Mouse (Mus musculus) heart, adult 2 months (tissue): ENCODE measurements around the gene Gm14597.

Experiments
- CTCF ChIP-seq: fragments of 200-600 bp; IDR thresholded peaks from 2 replicates; pipeline ENCODE4 v1.8.1; 2022; ENCODE audit warnings: antibody characterized with exemption, mild to moderate bottlenecking, moderate library complexity
- EP300 ChIP-seq: fragments of 200-500 bp; IDR thresholded peaks from 2 replicates; pipeline ENCODE4 v1.6.1; 2011; ENCODE audit warnings: low read depth, low read length, control low read depth; ENCODE audit not compliant: insufficient read depth
- POLR2A ChIP-seq: fragments of 200-500 bp; IDR thresholded peaks from 2 replicates; pipeline ENCODE4 v1.6.1; 2011; ENCODE audit warnings: mild to moderate bottlenecking, low read depth, low read length, control low read depth; ENCODE audit not compliant: insufficient read depth

- TF ChIP-seq POLR2A (no peak), CTCF (no peak), EP300 (no peak)
Measured at GRCm38 (mm10) chrX:53579311-53579710, 29.5 kb downstream of the Gm14597 start.
